Mouse (Mus musculus): ENCODE data around the gene Sp3. TPM values are rescaled to one million over a fixed set of nuclear protein-coding genes. Genes with fewer than 3 reads are reported as not detected.

Sp3 gene
- polyA plus RNA-seq, 1 experiment from 2014 or later = 29.6 TPM

DNA sequence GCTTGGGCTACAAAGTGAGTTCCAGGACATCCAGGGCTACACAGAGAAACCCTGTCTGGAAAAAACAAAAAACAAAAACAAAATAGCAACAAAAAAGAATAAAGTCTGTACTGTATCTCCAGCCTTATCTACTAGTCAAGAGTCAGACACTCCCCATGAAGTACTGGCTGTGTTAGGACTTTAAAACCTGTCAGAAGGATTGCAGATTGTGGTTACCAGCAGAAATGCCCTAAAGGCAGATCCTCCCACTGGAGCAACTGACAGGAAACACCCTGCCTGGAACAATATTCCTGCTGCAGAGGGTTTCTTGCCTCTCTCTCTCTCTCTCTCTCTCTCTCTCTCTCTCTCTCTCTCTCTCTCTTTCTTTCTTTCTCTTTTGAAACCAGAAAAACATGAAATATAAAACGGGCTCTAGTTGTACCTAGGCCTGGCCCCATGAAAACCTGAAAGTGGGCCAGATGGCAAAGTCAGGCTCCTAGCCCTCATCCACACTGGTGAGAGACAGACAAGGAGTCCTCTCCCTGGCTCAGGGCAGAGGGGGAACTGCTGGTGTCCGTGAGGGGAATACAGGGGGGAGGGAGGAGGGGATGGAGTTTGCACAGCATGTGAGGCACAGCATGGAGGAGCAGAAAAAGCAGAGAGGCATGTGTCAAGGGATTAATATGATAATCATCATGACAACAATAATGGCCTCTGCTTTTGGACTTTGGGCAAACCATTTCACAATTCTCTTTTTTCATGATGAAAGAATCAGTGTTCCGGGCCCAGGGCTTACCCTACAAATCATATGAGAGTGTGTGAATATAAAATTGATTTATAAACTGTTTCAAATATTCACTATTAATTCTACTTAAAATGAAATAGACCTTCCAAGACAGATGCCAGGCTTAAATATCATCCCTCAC is 25.6 kb upstream of the Sp3 start:
- DNase-seq = no peak
- H3K27ac ChIP-seq = peak overlapping the region; percentile 95
- ATAC-seq (ENCODE audit: low read depth) = no peak
- H3K4me1 ChIP-seq (replicated peaks) = peaks cover 53% of the 10 kb centered on the region
- no peak overlapping the region for H3K4me3 ChIP-seq (replicated peaks)
- no peaks in the 10 kb centered on the region for H3K36me3 ChIP-seq
- H3K9me3 ChIP-seq (replicated peaks) = peaks cover 7% of the 10 kb centered on the region
- H3K4me2 ChIP-seq = no peak overlapping the region
- no peaks in the 10 kb centered on the region for H3K27me3 ChIP-seq
- 41% methylated on average over 3 of the region's 3 CpGs for WGBS (ENCODE audit: insufficient replicate concordance)
- no peak overlapping the region; the same call in 1 of the 2 replicates for H3K9ac ChIP-seq

DNA sequence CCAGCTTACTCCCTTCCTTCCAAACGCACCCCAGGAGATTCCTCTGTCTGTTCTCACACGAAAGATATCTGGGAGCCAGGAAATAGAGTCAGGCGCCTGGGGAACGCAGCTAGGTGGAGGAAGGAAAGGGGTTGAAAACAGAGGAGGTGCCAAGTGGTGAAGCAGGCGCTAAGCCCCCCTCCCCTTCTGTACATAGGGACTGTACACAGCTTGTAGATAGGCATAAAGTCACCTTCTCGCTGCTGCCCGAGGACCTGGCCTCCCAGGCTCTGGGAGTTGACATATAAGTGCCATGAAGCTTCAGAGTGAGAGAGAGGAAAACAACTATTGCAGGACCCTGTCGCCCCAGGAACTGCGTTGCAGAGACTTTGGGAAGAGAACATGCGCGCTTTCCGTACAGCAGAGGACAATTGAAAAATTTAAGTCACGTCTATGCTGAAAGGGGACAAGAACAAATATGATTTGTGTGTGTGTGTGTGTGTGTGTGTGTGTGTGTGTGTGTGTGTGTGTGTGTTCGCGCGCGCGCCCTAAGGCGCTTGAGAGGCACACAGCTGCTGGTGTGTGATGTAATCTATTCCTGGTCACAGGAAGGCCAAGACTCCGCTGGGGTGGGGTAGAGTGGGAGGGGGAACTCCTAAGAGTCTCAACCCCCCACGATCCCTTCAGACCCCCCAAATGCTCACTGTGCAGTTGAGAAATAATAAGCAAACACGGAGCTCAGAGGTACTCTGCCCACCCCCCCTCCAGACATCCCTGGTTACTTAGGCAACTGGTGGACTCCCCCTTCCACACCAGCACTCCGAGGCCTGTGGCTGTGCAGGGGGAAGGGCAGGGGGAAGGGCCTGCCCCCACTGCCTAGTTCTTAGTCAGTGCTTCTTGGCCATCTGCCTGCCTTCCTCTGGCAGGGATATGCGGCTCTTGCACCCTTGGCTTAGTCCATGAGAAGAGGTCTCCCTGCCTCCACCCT is 23.8 kb upstream of the Sp3 start:
- Histone ChIP-seq H3K27ac (peak overlapping the region; percentile 95), H3K4me2 (peak overlapping the region; percentile 61), H3K9ac (peak overlapping the region; percentile 72), H3K27me3 (no peaks in the 10 kb centered on the region), H3K36me3 (no peaks in the 10 kb centered on the region), H3K9me3 (replicated peaks) (no peaks in the 10 kb centered on the region), H3K4me3 (replicated peaks) (peak overlapping the region; percentile 32), H3K4me1 (replicated peaks) (peaks cover 67% of the 10 kb centered on the region)
- WGBS (ENCODE audit: insufficient replicate concordance) = 14% methylated on average over 24 of the region's 24 CpGs
- no peak for DNase-seq
- ATAC-seq (ENCODE audit: low read depth) = no peak

DNA sequence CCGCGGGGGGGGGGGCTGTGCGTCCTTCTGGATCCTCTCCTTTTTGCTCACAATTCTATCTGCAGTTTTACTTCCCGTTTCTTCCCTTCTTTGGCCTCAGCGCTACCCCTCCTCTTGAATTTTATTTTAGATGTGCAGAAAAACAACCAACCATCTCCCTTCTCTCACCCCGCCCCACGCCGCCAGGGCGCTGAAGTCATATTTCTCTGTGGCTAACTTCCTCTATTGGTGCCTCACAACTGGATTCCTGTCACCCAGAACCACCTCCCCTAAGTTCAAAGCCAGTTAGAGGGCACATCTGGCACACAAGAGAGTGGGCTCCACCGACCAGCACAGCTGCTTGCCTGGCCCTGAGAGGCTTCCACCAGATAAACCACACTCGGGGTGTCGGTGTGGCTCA is 22.8 kb upstream of the Sp3 start:
- Histone ChIP-seq H3K9me3 (replicated peaks) (no peaks in the 10 kb centered on the region), H3K4me1 (replicated peaks) (peaks cover 67% of the 10 kb centered on the region), H3K27me3 (no peaks in the 10 kb centered on the region), H3K4me2 (peak overlapping the region; percentile 61), H3K4me3 (replicated peaks) (peak overlapping the region; percentile 18), H3K9ac (peak overlapping the region; percentile 72), H3K36me3 (no peaks in the 10 kb centered on the region), H3K27ac (peak overlapping the region; percentile 95)
- DNase-seq (peak; percentile 41), ATAC-seq (ENCODE audit: low read depth) (no peak)
- WGBS (ENCODE audit: insufficient replicate concordance) = 16% methylated on average over 11 of the region's 12 CpGs

DNA sequence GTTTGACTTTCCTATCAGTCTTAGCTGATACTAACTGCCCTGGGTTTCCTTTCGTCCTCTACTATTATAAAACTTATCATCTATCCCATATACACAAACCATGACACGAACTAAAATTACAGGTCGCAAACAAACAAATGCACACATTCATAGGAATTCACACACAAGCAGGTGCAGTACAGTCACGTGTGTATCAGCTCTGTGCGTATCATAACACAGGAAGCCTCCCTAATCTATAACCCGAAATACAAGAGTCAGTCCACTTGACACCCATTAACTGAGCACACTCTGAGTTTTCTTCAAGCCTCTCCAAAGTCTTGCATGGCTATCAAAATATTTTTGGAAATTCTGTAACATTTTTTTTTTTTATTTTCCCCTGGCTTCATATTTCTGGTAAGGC is 22.2 kb upstream of the Sp3 start:
- ATAC-seq (ENCODE audit: low read depth) (peak; percentile 63), DNase-seq (no peak)
- Histone ChIP-seq H3K9me3 (replicated peaks) (no peaks in the 10 kb centered on the region), H3K4me1 (replicated peaks) (peaks cover 73% of the 10 kb centered on the region), H3K27me3 (no peaks in the 10 kb centered on the region), H3K9ac (0 out of 2 replicates have a peak overlapping the region, but pooled peaks have one; percentile 2), H3K27ac (peak overlapping the region; percentile 95), H3K4me2 (peak overlapping the region; percentile 61), H3K4me3 (replicated peaks) (no peak overlapping the region), H3K36me3 (no peaks in the 10 kb centered on the region)
- 42% methylated on average over 6 of the region's 6 CpGs for whole genome bisulfite sequencing (ENCODE audit: insufficient replicate concordance)

DNA sequence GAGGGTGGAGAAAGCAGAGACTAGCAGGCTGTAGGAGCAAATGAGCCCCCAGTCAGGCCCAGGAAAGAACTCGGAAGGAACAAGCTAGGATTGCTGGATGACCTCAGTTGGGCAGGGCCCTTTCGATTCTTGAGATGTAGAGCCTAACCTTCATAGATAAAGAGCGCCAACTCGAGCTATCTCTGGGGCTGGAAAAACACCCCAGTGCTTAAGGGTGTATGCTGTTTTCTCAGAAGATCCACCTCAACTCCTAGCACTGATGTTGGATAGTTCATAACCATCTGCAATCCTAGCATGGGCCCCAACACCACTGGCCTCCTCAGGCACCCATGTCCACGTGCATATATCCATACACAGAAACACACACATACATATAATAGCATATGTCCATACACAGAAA is 21.7 kb upstream of the Sp3 start:
- H3K36me3 ChIP-seq = no peaks in the 10 kb centered on the region
- H3K9me3 ChIP-seq (replicated peaks) = no peaks in the 10 kb centered on the region
- DNase-seq (peak; percentile 65), ATAC-seq (ENCODE audit: low read depth) (peak; percentile 94)
- no peaks in the 10 kb centered on the region for H3K27me3 ChIP-seq
- peaks cover 77% of the 10 kb centered on the region for H3K4me1 ChIP-seq (replicated peaks)
- peak overlapping the region; percentile 95 for H3K27ac ChIP-seq
- peak overlapping the region; percentile 61 for H3K4me2 ChIP-seq
- peak overlapping the region; percentile 60 for H3K9ac ChIP-seq
- H3K4me3 ChIP-seq (replicated peaks) = peak overlapping the region; percentile 22; the same call in 1 of the 2 replicates
- 15% methylated on average over 5 of the region's 5 CpGs for WGBS (ENCODE audit: insufficient replicate concordance)

DNA sequence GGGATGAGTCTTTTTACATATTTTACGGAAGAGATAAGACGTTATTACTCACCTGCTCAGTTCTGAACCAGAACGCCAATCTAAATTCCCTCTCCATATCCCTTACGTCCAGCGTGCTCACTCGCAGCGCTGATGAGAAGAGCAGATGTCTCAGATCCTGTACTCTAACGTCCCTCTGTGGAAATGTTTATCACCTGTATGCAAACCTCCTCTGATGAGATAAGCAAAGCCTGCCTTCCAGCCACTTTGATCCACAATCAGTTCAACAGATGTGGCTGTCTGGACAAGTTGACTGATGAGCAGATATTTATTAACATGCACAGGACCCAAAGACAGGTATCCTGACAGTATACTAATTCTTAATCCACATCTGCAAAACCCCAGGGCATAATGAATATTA is 19.9 kb upstream of the Sp3 start:
- ATAC-seq (ENCODE audit: low read depth) (no peak), DNase-seq (no peak)
- H3K4me2 ChIP-seq = 0 out of 2 replicates have a peak overlapping the region, but pooled peaks have one; percentile 17
- no peak overlapping the region for H3K4me3 ChIP-seq (replicated peaks)
- 37% methylated on average over 8 of the region's 8 CpGs for WGBS (ENCODE audit: insufficient replicate concordance)
- no peak overlapping the region for H3K9ac ChIP-seq
- H3K4me1 ChIP-seq (replicated peaks) = peaks cover 80% of the 10 kb centered on the region
- H3K9me3 ChIP-seq (replicated peaks) = no peaks in the 10 kb centered on the region
- no peaks in the 10 kb centered on the region for H3K27me3 ChIP-seq
- no peaks in the 10 kb centered on the region for H3K36me3 ChIP-seq
- peak overlapping the region; percentile 56 for H3K27ac ChIP-seq

DNA sequence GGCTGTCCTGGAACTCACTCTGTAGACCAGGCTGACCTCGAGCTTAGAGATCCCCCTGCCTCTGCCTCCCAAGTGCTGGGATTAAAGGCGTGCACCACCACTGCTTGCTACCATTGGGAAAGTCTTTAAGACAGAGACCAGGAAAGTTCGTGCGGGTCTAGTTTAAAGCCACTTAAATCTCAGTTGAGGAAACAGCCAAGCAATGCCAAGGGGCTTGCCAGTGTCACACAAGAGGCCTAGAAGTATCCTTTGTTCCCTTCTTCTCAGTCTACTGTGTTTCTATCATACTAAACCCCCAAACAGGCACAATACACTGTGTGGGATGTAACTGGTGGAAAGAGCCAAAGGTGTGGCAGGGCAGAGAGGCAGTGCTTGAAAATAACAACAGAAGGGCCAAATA is 17.3 kb upstream of the Sp3 start:
- Histone ChIP-seq H3K4me1 (replicated peaks) (peaks cover 54% of the 10 kb centered on the region), H3K9ac (no peak overlapping the region), H3K9me3 (replicated peaks) (no peaks in the 10 kb centered on the region), H3K4me3 (replicated peaks) (no peak overlapping the region), H3K4me2 (no peak overlapping the region), H3K36me3 (no peaks in the 10 kb centered on the region), H3K27me3 (no peaks in the 10 kb centered on the region), H3K27ac (no peak overlapping the region)
- 75% methylated on average over 4 of the region's 4 CpGs for WGBS (ENCODE audit: insufficient replicate concordance)
- no peak for DNase-seq
- no peak for ATAC-seq (ENCODE audit: low read depth)

DNA sequence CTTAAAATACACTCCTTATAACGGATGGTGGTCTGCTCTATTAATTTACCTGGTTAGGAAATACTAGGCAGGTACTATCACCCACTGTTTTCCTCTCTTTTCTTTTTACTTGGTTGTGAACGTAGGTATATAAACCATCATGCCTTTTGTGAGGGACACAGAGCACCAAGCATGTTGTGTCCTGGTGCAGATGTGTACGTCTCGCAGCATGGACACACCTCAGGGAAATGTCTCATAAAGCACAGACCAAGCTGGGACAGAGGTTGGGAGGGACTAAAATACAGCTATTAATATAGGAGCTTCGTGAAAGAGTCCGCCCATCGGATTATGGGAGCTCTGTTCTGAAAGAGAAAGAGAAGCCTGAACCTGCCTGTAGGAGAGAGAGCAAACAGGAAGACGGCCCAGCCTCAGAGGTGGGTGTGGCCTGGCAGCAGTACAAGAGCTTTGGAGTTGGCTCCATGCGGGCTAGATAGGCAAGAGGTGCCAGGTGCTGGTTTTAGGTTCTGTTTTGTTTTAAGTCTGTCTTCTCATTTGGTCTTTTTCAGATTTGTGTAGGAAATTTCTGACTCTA is 16.6 kb upstream of the Sp3 start:
- 47% methylated on average over 9 of the region's 9 CpGs for WGBS (ENCODE audit: insufficient replicate concordance)
- no peak overlapping the region for H3K9ac ChIP-seq
- H3K4me3 ChIP-seq (replicated peaks) = no peak overlapping the region
- ATAC-seq (ENCODE audit: low read depth) (peak; percentile 59), DNase-seq (no peak)
- no peak overlapping the region for H3K27ac ChIP-seq
- H3K36me3 ChIP-seq = no peaks in the 10 kb centered on the region
- no peaks in the 10 kb centered on the region for H3K9me3 ChIP-seq (replicated peaks)
- peaks cover 47% of the 10 kb centered on the region for H3K4me1 ChIP-seq (replicated peaks)
- H3K27me3 ChIP-seq = no peaks in the 10 kb centered on the region
- peak overlapping the region; percentile 4; the same call in 1 of the 2 replicates for H3K4me2 ChIP-seq

DNA sequence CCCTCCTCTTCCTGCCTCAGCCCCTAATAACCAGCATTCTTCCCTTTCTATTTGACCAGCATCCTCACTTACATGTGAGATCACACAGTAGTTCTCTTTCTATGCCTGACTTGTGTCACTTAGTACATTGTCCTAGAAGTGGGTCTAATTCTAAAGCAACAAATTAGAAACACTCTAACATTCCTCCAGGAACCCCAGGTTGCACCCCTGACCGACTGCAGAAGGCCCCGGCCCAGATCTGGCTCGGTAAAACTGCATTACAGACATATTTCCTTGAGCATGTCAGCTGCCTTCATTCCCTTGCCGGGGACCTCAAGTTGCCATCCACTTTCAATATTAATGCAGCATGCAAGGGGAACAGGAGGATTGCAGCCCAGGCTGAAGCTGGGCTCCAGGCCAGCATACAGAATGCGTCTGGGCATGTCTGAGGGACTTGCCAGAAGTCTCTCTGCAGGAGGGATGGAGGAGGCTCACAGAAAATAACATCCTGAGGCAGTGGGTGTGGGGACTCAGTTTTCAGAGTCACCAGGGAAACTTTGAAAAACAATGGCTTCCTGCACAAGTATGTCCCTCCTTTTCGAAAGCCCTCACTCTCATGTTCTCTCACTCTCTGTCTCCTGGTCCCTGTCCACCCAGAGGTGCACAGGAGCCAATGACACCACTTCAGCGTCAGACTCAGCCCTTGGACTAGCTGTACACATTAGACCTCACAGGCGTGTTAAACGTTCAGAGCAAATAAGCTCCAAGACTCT is 15.3 kb upstream of the Sp3 start:
- H3K27ac ChIP-seq = peak overlapping the region; percentile 29; the same call in 1 of the 2 replicates
- peaks cover 34% of the 10 kb centered on the region for H3K4me1 ChIP-seq (replicated peaks)
- no peak for DNase-seq
- H3K4me2 ChIP-seq = no peak overlapping the region
- WGBS (ENCODE audit: insufficient replicate concordance) = 67% methylated on average over 9 of the region's 9 CpGs
- no peak for ATAC-seq (ENCODE audit: low read depth)
- no peaks in the 10 kb centered on the region for H3K9me3 ChIP-seq (replicated peaks)
- no peak overlapping the region for H3K9ac ChIP-seq
- H3K27me3 ChIP-seq = no peaks in the 10 kb centered on the region
- no peak overlapping the region for H3K4me3 ChIP-seq (replicated peaks)
- no peaks in the 10 kb centered on the region for H3K36me3 ChIP-seq

DNA sequence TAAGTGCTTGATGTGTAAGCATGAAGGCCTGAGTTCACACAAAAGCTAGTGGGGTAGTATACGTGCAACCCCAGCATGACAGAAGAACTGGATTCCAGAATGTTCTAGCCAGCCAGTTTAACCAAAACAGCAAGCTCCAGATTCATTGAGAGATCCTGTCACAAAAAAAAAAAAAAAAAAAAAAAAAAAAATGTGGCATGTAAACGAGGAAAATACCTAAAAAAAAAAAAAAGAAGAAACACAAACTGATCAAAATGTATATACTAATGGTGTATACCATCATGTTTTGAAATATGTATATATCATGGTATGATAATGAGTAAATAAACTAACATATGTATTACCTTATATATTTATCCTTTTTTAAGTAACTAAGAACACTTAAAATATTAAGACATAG is 13.9 kb upstream of the Sp3 start:
- Histone ChIP-seq H3K36me3 (no peaks in the 10 kb centered on the region), H3K4me1 (replicated peaks) (peaks cover 23% of the 10 kb centered on the region), H3K9ac (no peak overlapping the region), H3K27ac (no peak overlapping the region), H3K27me3 (no peaks in the 10 kb centered on the region), H3K4me2 (no peak overlapping the region), H3K9me3 (replicated peaks) (peaks cover under 1% of the 10 kb centered on the region; the same call in 1 of the 2 replicates), H3K4me3 (replicated peaks) (no peak overlapping the region)
- ATAC-seq (ENCODE audit: low read depth) (no peak), DNase-seq (no peak)
- WGBS (ENCODE audit: insufficient replicate concordance) = 51% methylated on average over 2 of the region's 2 CpGs

All from liver, embryonic 13.5 days (tissue).